Mouse (Mus musculus): ENCODE data around the gene Xlr5a. TPM values are rescaled to one million over a fixed set of nuclear protein-coding genes. Genes with fewer than 3 reads are reported as not detected.
"Not testable (repeated sequence)": the region's sequence is repeated elsewhere in the genome, so short reads cannot be mapped to it uniquely, and the experiment has no call there.

Xlr5a gene
- total RNA-seq, 2 experiments from 2014 or later = not detected

GRCm38 (mm10) chrX:73143218-73143618, 149.6 kb downstream of the Xlr5a start:
- not testable (repeated sequence) for DNase-seq

GRCm38 (mm10) chrX:73122859-73123829, 169.6 kb downstream of the Xlr5a start:
- DNase-seq = not testable (repeated sequence)

GRCm38 (mm10) chrX:73116747-73117146, 176.0 kb downstream of the Xlr5a start, which contains the start of gene Gm14685:
Gene Gm14685, plus strand, starts transcription at chrX:73117047.
- DNase-seq = not testable (repeated sequence)

GRCm38 (mm10) chrX:73096941-73097508, 195.8 kb downstream of the Xlr5a start, which contains the start of gene Xlr3a:
Gene Xlr3a, minus strand, starts transcription at chrX:73097095.
- DNase-seq = not testable (repeated sequence)

- DNase-seq = not testable (repeated sequence)
These were observed 210.3 kb downstream of the Xlr5a start, which contains the start of gene Xlr4a for GRCm38 (mm10) chrX:73082267-73083055. Gene Xlr4a, minus strand, starts transcription at chrX:73082478.

- DNase-seq = not testable (repeated sequence)
These were observed 225.9 kb downstream of the Xlr5a start for GRCm38 (mm10) chrX:73066765-73067312.

GRCm38 (mm10) chrX:73064415-73064793, 228.4 kb downstream of the Xlr5a start, which contains the start of gene Pnma3:
Gene Pnma3, plus strand, starts transcription at chrX:73064787.
- DNase-seq = no peak

GRCm38 (mm10) chrX:73063512-73064414, 229.0 kb downstream of the Xlr5a start:
- no peak for DNase-seq

- no peak for DNase-seq
These were observed 230.5 kb downstream of the Xlr5a start for GRCm38 (mm10) chrX:73062323-73062722.

- DNase-seq = no peak
These were observed 231.2 kb downstream of the Xlr5a start for GRCm38 (mm10) chrX:73061528-73061927.

Other genes starting within 250 kb of the Xlr5a start
- not detected for gene Pnma3, start 228.2 kb downstream of the Xlr5a start, total RNA-seq (2021)
- under 1 TPM in 1 of 2 experiments, not detected in 1; 0.56 TPM for gene Xlr4a, start 210.5 kb downstream of the Xlr5a start, total RNA-seq (2021)
- 1 to 10 TPM in 1 of 2 experiments, under 1 TPM in 1; 0.91 to 3.8 TPM for gene Xlr3a, start 195.9 kb downstream of the Xlr5a start, total RNA-seq (2021)
- gene Gm14685, start 175.9 kb downstream of the Xlr5a start, total RNA-seq (2021) = not detected
- gene Xlr5b, start 144.2 kb downstream of the Xlr5a start, total RNA-seq (2021) = not detected
- not detected for gene DXBay18, start 143.5 kb downstream of the Xlr5a start, total RNA-seq (2021)
- gene Spin2d, start 116.0 kb downstream of the Xlr5a start, total RNA-seq (2021) = not detected
- gene Xlr3b, start 100.8 kb downstream of the Xlr5a start, total RNA-seq (2021) = 1 to 10 TPM in 1 of 2 experiments, under 1 TPM in 1; 0.51 to 2.7 TPM
- gene Xlr4b, start 78.6 kb downstream of the Xlr5a start, total RNA-seq (2021) = not detected
- gene F8a, start 64.7 kb downstream of the Xlr5a start, total RNA-seq (2021) = 1 to 10 TPM; 6.3 to 7.7 TPM
- not detected for gene Xlr4c, start 49.8 kb downstream of the Xlr5a start, total RNA-seq (2021)
- gene Xlr3c, start 27.6 kb downstream of the Xlr5a start, total RNA-seq (2021) = under 1 TPM in 1 of 2 experiments, not detected in 1; 0.24 TPM
- gene Xlr5c, start within 50 bp of the Xlr5a start, total RNA-seq (2021) = not detected
- gene Gm45015, start 43.9 kb upstream of the Xlr5a start, total RNA-seq (2021) = not detected
- 1 to 10 TPM; 4.4 to 5.9 TPM for gene Zfp275, start 49.6 kb upstream of the Xlr5a start, total RNA-seq (2021)
- gene Gm18336, start 105.8 kb upstream of the Xlr5a start, total RNA-seq (2021) = not detected
- under 1 TPM in 1 of 2 experiments, not detected in 1; 0.05 TPM for gene Zfp92, start 118.1 kb upstream of the Xlr5a start, total RNA-seq (2021)
- gene Trex2, start 142.4 kb upstream of the Xlr5a start, total RNA-seq (2021) = not detected
- 10 to 100 TPM in 1 of 2 experiments, 1 to 10 TPM in 1; 9.8 to 13.3 TPM for gene Haus7, start 166.1 kb upstream of the Xlr5a start, total RNA-seq (2021)
- 100 to 1,000 TPM; 116 to 139 TPM for gene Bgn, start 190.6 kb upstream of the Xlr5a start, total RNA-seq (2021)
- 10 to 100 TPM; 10.6 to 11.8 TPM for gene Atp2b3, start 210.1 kb upstream of the Xlr5a start, total RNA-seq (2021)